Mouse (Mus musculus): ENCODE data around the gene Ppil1.
"Not testable (repeated sequence)": the region's sequence is repeated elsewhere in the genome, so short reads cannot be mapped to it uniquely, and the experiment has no call there.

Ppil1 gene

GRCm38 (mm10) chr17:29273156-29273555 is 9.2 kb upstream of the Ppil1 start:
- H3K36me3 ChIP-seq (ENCODE audit: insufficient read depth, low read length) = peaks cover 5% of the 10 kb centered on the region; the same call in 1 of the 2 replicates
- no peak overlapping the region for H3K4me3 ChIP-seq (replicated peaks; ENCODE audit: low read length)
- H3K27me3 ChIP-seq (ENCODE audit: insufficient read depth, low read length) = no peaks in the 10 kb centered on the region
- H3K9me3 ChIP-seq (ENCODE audit: low read length) = no peaks in the 10 kb centered on the region
- H3K4me1 ChIP-seq (replicated peaks; ENCODE audit: low read depth, low read length) = peaks cover 68% of the 10 kb centered on the region
- TF ChIP-seq CTCF (conservative IDR thresholded peaks at IDR 0.05; ENCODE audit: low read length) = no peak
- no peak for TF ChIP-seq POU5F1 (IDR thresholded peaks at IDR 0.05; ENCODE audit: borderline replicate concordance, low read length)
- TF ChIP-seq NANOG (IDR thresholded peaks at IDR 0.05; ENCODE audit: borderline replicate concordance, low read length) = no peak

DNA sequence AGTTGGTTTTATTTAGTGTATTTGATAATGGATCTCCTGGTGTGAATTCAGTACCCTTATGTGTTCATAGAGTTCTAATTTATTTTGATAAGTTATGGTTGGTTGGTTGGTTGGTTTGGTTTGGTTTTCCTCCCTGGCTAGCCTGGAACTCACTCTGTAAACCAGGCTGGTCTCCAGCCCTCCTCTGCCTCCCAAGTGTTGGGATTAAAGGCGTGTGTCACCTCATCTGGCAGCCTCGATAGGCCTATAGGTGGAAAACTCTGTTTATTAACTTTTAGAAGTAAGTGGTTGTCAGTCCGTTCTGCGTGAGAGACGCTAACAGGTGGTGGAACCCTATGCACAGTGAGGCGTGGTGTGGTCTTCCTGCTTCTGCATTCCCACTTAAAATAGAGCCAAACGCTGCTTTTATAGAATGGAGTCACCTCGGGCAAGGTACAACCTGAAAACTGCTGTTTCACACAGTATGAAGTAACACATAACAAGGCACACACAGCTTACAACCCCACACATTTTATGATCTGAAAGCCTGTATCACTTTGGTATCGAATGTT is 6.2 kb upstream of the Ppil1 start:
- Histone ChIP-seq H3K9me3 (ENCODE audit: low read length) (no peaks in the 10 kb centered on the region), H3K4me3 (replicated peaks; ENCODE audit: low read length) (peak overlapping the region; percentile 95; the same call in 1 of the 2 replicates), H3K36me3 (ENCODE audit: insufficient read depth, low read length) (no peaks in the 10 kb centered on the region), H3K4me1 (replicated peaks; ENCODE audit: low read depth, low read length) (peaks cover 50% of the 10 kb centered on the region), H3K27me3 (ENCODE audit: insufficient read depth, low read length) (no peaks in the 10 kb centered on the region)
- no peak for TF ChIP-seq POU5F1 (IDR thresholded peaks at IDR 0.05; ENCODE audit: borderline replicate concordance, low read length)
- no peak for TF ChIP-seq NANOG (IDR thresholded peaks at IDR 0.05; ENCODE audit: borderline replicate concordance, low read length)
- no peak for TF ChIP-seq CTCF (conservative IDR thresholded peaks at IDR 0.05; ENCODE audit: low read length)

- Histone ChIP-seq H3K4me1 (replicated peaks; ENCODE audit: low read depth, low read length) (peaks cover 48% of the 10 kb centered on the region), H3K9me3 (ENCODE audit: low read length) (no peaks in the 10 kb centered on the region), H3K4me3 (replicated peaks; ENCODE audit: low read length) (peak overlapping the region; percentile 95), H3K27me3 (ENCODE audit: insufficient read depth, low read length) (no peaks in the 10 kb centered on the region), H3K36me3 (ENCODE audit: insufficient read depth, low read length) (no peaks in the 10 kb centered on the region)
- TF ChIP-seq POU5F1 (IDR thresholded peaks at IDR 0.05; ENCODE audit: borderline replicate concordance, low read length) (no peak), NANOG (IDR thresholded peaks at IDR 0.05; ENCODE audit: borderline replicate concordance, low read length) (no peak), CTCF (conservative IDR thresholded peaks at IDR 0.05; ENCODE audit: low read length) (no peak)
Observed at GRCm38 (mm10) chr17:29269349-29269706, 5.3 kb upstream of the Ppil1 start.

DNA sequence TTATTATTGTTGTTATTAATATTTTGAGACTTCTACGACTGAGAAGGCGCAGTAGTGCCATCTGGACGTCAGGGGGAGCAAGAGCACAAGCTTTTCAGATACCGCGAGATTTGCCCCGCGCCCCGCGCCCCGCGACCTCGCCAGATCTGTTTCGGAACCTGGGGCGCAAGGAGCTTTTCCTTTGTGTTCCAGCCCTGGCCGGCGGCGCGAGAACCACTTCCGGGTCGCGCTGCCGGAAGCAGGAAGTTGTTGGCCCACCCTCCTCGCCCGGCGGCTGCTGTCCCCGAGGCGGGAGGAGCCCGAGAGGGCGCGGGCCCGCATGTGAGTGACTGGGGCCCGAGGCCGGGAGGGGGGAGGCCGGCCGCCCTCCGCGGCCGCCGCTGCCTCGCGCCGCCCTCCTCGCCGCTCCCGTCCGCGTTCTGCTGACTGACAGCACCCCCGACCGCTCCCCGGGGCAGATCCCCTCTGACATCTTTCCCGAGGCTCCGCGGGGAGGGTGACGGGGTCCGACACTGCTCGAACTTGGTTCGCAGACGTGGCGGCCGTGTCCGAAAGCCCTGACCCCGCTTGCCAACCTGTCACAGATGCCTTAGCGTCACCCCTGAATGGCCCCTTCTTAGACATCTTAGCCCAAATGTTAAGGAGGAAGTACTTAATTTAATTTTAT is 4.8 kb upstream of the Ppil1 start, which contains the start of gene BC004004:
Gene BC004004, plus strand, starts transcription at position 107 of the 667 bp plus-strand sequence.
- Histone ChIP-seq H3K27me3 (ENCODE audit: insufficient read depth, low read length) (no peaks in the 10 kb centered on the region), H3K4me1 (replicated peaks; ENCODE audit: low read depth, low read length) (peaks cover 44% of the 10 kb centered on the region), H3K36me3 (ENCODE audit: insufficient read depth, low read length) (no peaks in the 10 kb centered on the region), H3K4me3 (replicated peaks; ENCODE audit: low read length) (peak within 1 kb of the TSS; percentile 95), H3K9me3 (ENCODE audit: low read length) (no peaks in the 10 kb centered on the region)
- TF ChIP-seq CTCF (conservative IDR thresholded peaks at IDR 0.05; ENCODE audit: low read length) (peak; percentile 88), POU5F1 (IDR thresholded peaks at IDR 0.05; ENCODE audit: borderline replicate concordance, low read length) (no peak), NANOG (IDR thresholded peaks at IDR 0.05; ENCODE audit: borderline replicate concordance, low read length) (no peak)

DNA sequence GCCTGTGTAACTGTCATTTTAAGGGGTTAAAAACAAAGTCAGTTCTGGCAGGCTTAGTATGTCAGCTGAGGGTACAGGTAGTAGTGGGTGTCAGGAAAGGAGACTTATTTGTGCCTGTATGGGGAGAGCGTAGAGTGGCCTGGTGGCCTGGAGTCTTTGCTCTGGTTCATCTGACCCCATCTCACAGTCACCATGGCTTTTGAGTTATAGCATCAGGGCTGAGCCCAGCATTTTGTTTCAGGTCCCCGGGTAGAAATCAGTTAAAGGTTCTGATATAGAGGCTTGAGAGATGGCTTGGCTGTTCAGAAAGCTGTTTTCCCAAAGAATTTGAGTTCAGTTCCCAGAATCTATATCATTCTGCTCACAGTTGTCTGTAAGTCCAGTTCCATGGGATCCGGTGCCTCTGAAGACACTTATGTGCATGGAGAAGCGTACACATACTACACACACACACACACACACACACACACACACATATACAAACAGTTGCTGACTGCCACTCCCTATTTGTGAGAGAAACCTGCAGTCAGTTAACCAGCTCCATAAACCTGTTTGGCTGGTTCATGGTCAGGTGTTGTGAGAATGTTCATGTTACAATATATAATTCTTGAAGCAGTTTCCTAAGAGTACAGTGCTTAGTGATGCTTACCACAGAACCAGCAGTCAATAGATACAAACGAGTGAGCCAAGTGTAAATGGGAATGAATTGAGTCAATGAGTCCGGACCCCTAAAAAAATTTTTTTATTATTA is 4.1 kb upstream of the Ppil1 start:
- Histone ChIP-seq H3K4me1 (replicated peaks; ENCODE audit: low read depth, low read length) (peaks cover 41% of the 10 kb centered on the region), H3K4me3 (replicated peaks; ENCODE audit: low read length) (no peak overlapping the region), H3K9me3 (ENCODE audit: low read length) (no peaks in the 10 kb centered on the region), H3K27me3 (ENCODE audit: insufficient read depth, low read length) (no peaks in the 10 kb centered on the region), H3K36me3 (ENCODE audit: insufficient read depth, low read length) (no peaks in the 10 kb centered on the region)
- TF ChIP-seq POU5F1 (IDR thresholded peaks at IDR 0.05; ENCODE audit: borderline replicate concordance, low read length) (no peak), CTCF (conservative IDR thresholded peaks at IDR 0.05; ENCODE audit: low read length) (no peak)

GRCm38 (mm10) chr17:29267040-29267439 is 3.1 kb upstream of the Ppil1 start:
- H3K36me3 ChIP-seq (ENCODE audit: insufficient read depth, low read length); H3K27me3 ChIP-seq (ENCODE audit: insufficient read depth, low read length); H3K9me3 ChIP-seq (ENCODE audit: low read length); H3K4me3 ChIP-seq (replicated peaks; ENCODE audit: low read length): not testable (repeated sequence)
- peaks cover 43% of the 10 kb centered on the region for H3K4me1 ChIP-seq (replicated peaks; ENCODE audit: low read depth, low read length)

- Histone ChIP-seq H3K4me3 (replicated peaks; ENCODE audit: low read length) (peak overlapping the region; percentile 87), H3K36me3 (ENCODE audit: insufficient read depth, low read length) (peaks cover 23% of the 10 kb centered on the region), H3K27me3 (ENCODE audit: insufficient read depth, low read length) (no peaks in the 10 kb centered on the region), H3K4me1 (replicated peaks; ENCODE audit: low read depth, low read length) (peaks cover 49% of the 10 kb centered on the region), H3K9me3 (ENCODE audit: low read length) (no peaks in the 10 kb centered on the region)
- TF ChIP-seq CTCF (conservative IDR thresholded peaks at IDR 0.05; ENCODE audit: low read length) (no peak), NANOG (IDR thresholded peaks at IDR 0.05; ENCODE audit: borderline replicate concordance, low read length) (no peak), POU5F1 (IDR thresholded peaks at IDR 0.05; ENCODE audit: borderline replicate concordance, low read length) (no peak)
Observed at GRCm38 (mm10) chr17:29264760-29265159, 774 bp upstream of the Ppil1 start.

GRCm38 (mm10) chr17:29263417-29263816 is 569 bp downstream of the Ppil1 start:
- Histone ChIP-seq H3K27me3 (ENCODE audit: insufficient read depth, low read length) (no peaks in the 10 kb centered on the region), H3K4me3 (replicated peaks; ENCODE audit: low read length) (peak overlapping the region; percentile 87), H3K4me1 (replicated peaks; ENCODE audit: low read depth, low read length) (peaks cover 55% of the 10 kb centered on the region), H3K36me3 (ENCODE audit: insufficient read depth, low read length) (peaks cover 30% of the 10 kb centered on the region), H3K9me3 (ENCODE audit: low read length) (no peaks in the 10 kb centered on the region)
- no peak for TF ChIP-seq POU5F1 (IDR thresholded peaks at IDR 0.05; ENCODE audit: borderline replicate concordance, low read length)
- no peak for TF ChIP-seq CTCF (conservative IDR thresholded peaks at IDR 0.05; ENCODE audit: low read length)
- TF ChIP-seq NANOG (IDR thresholded peaks at IDR 0.05; ENCODE audit: borderline replicate concordance, low read length) = no peak
